Mouse (Mus musculus) spleen, embryonic (tissue): ENCODE measurements around the gene Msln.

ENCODE experiments used
- CTCF ChIA-PET: fragments of 350-600 bp; sonication (Branson Sonifier 250); formaldehyde crosslinking; loops from one replicate; lab custom pipeline; 2022; lab: Charles Lee

Gene Msln

GRCm38 (mm10) chr17:25725264-25725663, 28.9 kb downstream of the Msln start:
- CTCF ChIA-PET: no interaction called here

- CTCF ChIA-PET: no interaction called here
These were observed 30.3 kb downstream of the Msln start for GRCm38 (mm10) chr17:25723919-25724318.

DNA sequence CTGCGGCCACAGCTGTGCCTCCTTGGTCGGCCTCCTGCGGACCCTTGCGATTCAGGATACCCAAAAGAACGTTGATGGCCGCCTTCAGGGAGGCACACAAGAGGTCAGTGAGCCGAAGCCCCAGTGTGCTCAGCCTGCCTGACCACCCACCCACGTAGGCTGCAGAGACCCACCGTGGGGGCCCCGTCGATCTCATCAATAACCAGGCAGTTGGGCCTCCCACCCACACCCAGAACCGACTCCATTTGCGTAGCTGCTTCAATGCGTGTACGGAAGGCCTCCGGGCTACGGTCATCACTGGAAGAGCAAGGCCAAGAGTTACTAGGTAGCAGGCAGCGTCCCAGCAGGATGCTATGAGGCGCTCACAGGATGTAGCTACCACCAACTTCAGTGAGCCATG, 30.7 kb downstream of the Msln start:
- CTCF ChIA-PET: no interaction called here

- CTCF ChIA-PET: interaction anchor here (0.6 to 0.8 kb wide), 3 partner anchors 73 to 257 kb away, joined by 3 to 7 read pairs (median 3); no protein-coding TSS in a partner anchor
These were observed 32.7 kb downstream of the Msln start for GRCm38 (mm10) chr17:25721476-25721875.

DNA sequence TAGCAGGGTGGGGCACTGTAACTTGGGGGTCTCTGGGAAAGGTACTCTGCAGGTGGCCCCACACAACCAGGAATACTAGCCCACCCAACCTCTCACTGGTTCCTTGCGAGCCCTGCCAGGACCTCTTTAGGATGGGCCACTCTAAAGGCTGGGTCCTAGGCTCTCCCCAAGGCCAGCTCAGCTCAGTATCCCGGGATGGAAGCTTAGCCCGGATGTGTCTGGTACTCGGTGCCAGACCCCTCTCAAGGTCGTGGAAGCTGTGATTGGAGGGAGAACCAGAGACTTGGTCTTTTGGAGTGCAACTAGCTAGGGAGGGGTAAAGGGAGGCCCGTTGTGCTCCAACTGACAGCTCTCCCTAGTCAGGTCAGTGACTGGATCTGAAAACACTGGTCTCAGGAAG, 36.5 kb downstream of the Msln start:
- CTCF ChIA-PET: no interaction called here

DNA sequence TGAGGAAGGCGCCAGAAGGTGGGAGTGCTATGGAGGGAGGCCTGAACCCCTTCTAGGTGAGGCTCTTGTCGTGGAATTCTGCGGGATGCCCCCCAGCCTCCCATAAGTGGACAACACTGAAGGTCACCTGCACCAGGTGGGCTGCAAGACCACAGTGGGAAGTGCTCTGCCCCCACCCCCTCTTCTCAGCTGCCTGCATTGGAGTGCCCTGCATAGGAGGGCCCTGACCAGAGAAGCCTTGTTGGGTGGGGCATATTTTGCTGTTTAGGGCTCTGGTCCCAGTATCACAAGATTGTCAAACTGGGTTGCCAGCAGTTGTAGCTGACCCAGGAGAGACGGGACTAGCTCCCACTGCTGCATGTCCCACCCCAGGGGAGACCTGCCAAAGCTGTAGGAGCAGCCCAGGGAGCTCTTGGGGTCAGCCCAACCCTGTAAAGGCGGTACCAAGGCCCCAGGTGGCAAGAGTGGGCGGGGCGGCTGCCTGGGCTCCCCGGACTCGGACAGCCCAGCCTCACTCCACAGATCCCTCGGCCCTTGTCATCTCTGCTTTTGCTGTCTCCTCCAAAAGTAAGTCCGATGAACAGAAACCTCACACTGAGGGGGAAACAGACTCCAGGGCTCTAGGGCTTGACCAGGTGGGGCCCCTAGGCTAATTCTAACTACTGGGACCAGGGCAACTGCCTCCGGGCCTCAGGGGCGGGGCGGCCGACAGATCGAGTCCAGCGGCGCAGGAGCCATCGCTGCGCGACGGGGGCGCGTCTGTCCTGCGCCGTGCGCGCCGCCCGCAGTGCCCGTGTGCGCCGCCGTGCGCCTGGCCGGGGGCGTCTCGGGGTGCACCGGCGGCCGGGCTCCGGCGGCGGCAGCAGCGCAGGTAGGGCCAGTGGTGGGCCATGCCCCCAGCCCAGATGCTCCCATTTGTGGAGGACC, 37.2 kb downstream of the Msln start, which contains the start of gene Gng13:
Gene Gng13, plus strand, starts transcription at position 461 of the 927 bp plus-strand sequence.
- CTCF ChIA-PET: no interaction called here

DNA sequence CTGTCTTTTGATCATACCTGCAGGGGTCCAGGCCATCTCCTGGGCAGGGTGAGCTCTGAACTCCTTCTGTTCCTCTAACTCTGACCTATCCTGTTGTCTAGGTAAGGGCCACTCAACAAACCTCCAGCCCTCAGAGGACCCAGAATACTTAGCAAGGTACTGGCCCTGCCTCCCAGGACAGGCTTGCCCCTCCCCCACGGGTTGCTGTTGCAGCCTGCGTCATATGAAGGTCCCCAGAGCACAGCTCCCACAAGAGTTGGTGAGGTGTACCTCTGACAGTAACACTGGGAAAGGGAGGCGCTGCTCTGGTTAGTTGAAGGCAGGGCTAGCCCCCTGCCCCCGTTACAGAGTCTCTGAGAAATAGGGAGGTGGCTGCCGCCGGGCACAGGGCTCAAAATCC, 38.0 kb downstream of the Msln start:
- CTCF ChIA-PET: no interaction called here

DNA sequence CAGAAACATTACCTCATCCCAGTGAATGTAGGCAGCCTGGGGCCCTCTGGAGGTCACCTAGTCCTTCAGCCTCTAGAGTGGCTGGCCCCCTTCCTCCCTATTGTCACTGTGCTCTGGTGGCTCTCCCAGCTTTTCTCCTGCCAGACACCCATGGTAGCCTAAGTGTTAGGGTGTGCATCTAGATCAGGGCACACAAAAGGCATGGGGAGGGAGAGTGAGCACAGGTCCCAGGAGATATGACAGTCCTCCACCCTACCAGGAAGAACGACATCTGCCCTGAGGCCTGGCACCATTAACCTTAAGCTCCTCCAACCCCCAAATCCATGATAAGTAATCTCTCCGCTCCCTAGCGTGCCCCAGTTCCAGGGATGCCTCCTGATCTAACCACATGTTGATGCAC, 38.6 kb downstream of the Msln start:
- CTCF ChIA-PET: no interaction called here

DNA sequence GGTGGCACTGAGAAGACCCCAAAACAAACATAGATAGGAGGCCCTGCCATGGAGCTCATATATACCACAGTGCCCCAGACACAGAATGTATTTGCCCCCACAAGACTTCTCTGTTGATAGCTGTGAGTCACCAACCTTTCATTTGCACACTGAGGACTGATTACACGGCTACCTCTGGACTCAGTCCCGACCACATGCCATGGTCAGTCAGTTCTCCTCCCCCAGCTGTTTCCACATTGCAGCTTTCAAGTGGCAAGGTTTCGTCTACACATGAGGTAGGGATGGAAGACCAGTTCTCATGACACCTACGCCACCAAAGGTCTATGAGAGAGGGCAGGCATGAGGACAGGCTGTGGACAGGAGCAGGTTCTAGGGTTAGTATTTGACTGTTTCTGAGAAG, 43.0 kb downstream of the Msln start:
- CTCF ChIA-PET: interaction anchor here (0.6 kb wide), 1 partner anchor 313 kb away, joined by 7 read pairs; no protein-coding TSS in a partner anchor

DNA sequence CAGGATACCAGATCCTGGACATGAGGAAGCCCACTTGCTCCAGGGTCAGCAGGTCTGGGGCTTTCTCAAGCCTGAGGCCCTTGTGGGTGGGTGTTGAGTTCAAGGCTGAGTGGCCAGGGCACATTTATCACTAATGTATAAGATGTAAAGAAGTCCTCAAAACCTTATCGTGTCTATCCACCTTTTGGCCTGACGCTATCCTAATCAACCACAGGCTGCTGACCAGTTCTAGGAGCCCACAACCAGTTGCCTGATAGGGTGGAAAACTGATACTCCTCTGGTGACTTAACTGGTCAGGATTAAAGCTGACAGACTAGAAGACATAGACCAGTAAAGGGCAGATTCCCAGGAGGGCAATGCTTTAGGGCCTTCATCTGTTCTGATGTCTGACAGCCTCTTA, 44.2 kb downstream of the Msln start:
- CTCF ChIA-PET: no interaction called here

GRCm38 (mm10) chr17:25700863-25701496, 53.2 kb downstream of the Msln start:
- CTCF ChIA-PET: interaction anchor here (0.6 kb wide), 1 partner anchor 51 kb away, joined by 3 read pairs; no protein-coding TSS in a partner anchor
